Mouse (Mus musculus): ENCODE data around the gene Tjp2.
A peak's percentile ranks its signal among the peaks of the same experiment; 100 is the strongest.
"Not testable (repeated sequence)": the region's sequence is repeated elsewhere in the genome, so short reads cannot be mapped to it uniquely, and the experiment has no call there.

The Tjp2 gene

DNA sequence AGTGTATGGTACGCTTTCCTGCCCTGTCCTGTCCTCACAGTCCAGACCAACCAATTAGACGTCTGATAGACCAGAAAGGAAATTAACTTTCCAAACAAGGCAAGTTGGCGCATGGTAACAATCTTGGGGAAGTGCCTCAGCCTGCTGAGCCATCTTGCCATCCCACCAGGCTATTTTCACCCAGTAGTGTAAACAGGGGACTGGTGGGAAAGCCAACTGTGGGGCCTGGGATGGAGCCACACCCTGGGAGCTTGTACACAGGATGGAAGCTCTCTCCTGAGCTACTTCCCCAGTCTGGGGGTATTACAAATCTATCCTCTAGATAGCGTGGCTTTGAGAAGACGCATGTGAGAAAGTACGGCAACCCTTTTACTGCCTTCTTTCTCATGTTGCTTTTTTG lies 101.7 kb downstream of the Tjp2 start:
- DNase-seq (ENCODE audit: low spot score): no peak

- no peak for DNase-seq (ENCODE audit: low spot score)
Observed at GRCm38 (mm10) chr19:24122647-24123046, 102.2 kb downstream of the Tjp2 start.

GRCm38 (mm10) chr19:24120811-24121210 lies 104.0 kb downstream of the Tjp2 start:
- no peak for DNase-seq (ENCODE audit: low spot score)

DNA sequence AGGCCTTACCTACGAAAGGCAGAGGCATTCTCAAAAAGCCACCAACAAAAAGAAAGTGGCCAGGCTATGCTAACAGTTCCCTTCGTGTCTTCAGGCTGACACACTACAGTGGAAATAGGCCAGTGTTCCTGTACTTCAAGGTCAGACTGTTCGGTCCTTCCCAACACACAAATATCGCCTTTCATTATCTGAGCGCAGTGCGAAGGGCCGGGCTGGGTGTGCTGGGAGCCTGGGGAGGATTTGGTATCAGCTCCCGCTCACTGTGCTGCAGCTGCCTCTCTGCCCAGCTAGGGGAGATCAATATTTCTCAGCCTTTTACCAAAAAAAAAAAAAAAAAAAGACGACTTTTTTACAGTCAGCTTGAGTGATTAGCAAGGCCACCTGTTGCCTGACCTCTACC lies 106.1 kb downstream of the Tjp2 start:
- DNase-seq (ENCODE audit: low spot score): no peak

DNA sequence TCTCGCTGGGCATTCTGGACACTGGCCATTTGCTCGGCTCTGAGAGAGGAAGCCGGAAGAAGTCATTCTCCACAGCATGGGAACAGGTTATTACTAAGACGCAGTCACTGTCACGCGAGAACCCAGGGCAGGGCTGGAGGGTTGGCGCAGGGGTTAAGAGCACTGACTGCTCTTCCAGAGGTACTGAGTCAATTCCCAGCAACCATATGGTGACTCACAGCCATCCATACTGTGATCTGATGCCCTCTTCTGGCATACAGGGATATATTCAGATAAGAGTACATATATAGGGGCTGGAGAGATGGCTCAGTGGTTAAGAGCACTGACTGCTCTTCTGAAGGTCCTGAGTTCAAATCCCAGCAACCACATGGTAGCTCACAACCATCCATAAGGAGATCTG lies 113.2 kb downstream of the Tjp2 start:
- no peak for DNase-seq (ENCODE audit: low spot score)

- no peak for DNase-seq (ENCODE audit: low spot score)
Observed at GRCm38 (mm10) chr19:24107707-24108106, 117.1 kb downstream of the Tjp2 start.

DNA sequence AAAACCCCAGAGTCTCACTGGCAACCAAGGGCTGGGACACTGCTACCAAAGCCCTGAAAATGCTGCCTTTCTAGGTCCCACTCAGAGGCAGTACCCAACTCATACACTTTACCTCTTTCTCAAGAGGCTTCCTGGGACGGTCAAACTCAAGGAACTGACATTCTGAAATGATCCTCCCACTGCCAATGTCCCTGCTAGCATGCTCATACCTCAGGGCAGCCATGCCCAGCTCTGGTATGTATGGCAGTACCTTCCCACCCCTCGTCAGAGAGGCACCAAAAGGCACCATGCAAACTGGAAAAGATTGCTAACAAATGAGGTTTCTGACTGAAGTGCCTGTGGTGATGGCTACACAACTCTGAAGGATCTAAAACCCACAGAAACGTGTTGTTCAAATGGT lies 121.0 kb downstream of the Tjp2 start:
- DNase-seq (ENCODE audit: low spot score): no peak

GRCm38 (mm10) chr19:24102562-24103126 lies 122.2 kb downstream of the Tjp2 start:
- no peak for DNase-seq (ENCODE audit: low spot score)

DNA sequence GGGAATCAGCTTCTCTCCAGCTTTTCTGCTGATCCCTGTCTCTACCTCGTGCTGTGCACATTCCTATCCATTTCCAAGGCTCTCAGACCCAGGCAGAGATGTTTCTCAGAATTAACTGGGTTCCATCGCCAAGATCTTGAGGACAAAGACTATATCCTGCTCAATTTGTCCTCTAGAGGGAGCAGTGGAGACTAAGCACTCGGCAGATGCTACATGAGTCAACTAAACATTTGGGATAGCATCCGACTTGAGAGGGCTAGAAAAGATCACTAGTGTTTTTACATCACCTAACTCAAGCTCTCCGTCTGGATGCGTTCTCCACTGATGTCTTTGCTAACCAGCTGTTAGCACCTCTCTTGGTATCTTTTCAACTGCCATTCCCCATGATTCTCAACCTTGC lies 123.6 kb downstream of the Tjp2 start:
- peak; percentile 53 for DNase-seq (ENCODE audit: low spot score)

DNA sequence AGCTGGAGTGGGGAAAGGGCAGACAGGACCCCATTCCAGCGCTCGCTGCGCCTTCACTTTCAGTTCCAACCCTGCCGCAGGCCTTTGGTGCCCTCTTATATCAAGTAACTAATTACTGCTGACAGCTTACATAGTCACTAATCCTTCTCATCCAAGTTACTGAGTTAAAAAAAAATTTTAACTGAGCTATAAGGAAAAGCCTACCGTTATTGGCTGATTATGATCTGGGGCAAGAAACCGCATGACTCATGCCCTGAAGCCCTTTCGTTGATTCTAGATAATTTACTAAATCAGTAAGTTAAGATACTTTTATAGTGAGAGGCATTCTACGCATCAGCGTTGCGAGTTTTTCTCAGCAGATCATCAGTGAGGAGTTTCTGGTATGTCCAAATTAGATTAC lies 126.1 kb downstream of the Tjp2 start:
- no peak for DNase-seq (ENCODE audit: low spot score)

GRCm38 (mm10) chr19:24097666-24098455 lies 127.0 kb downstream of the Tjp2 start:
- DNase-seq (ENCODE audit: low spot score): no peak

DNA sequence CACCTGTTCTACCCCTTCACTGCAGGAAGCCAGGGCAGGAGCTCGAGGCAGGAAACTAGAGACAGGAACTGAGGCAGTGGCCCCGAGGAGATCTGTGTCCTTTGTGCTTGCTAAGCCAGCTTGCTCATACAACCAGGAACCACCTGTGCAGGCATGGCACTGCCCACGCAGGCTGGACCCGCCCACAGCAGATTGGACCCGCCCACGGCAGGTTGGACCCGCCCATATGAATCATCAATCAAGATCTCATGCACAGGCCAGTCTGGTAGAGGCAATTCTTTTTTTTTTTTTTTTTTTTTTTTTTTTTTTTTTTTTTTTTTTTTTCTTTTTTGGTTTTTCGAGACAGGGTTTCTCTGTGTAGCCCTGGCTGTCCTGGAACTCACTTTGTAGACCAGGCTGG lies 132.8 kb downstream of the Tjp2 start:
- DNase-seq (ENCODE audit: low spot score): not testable (repeated sequence)

DNA sequence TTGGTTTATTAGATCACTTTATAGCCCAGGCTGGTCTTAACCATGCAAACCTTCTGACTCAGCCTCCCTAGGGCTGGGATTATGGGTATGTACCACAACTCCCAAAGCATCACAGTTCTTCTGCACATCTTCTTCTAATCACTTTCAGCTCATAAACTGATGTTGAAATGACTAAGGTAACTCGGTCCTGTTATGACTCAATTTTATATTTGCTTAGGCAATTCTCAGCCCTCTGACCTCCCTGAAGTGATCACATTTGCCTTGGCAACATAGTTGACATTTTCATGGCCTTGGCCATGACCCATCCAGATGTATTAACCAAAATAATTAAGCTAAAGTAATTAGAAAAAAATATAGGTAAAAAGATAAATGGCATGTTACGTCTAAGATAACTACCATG lies 134.5 kb downstream of the Tjp2 start:
- no peak for DNase-seq (ENCODE audit: low spot score)

- DNase-seq (ENCODE audit: low spot score): no peak
Observed at GRCm38 (mm10) chr19:24085306-24085705, 139.5 kb downstream of the Tjp2 start.

DNA sequence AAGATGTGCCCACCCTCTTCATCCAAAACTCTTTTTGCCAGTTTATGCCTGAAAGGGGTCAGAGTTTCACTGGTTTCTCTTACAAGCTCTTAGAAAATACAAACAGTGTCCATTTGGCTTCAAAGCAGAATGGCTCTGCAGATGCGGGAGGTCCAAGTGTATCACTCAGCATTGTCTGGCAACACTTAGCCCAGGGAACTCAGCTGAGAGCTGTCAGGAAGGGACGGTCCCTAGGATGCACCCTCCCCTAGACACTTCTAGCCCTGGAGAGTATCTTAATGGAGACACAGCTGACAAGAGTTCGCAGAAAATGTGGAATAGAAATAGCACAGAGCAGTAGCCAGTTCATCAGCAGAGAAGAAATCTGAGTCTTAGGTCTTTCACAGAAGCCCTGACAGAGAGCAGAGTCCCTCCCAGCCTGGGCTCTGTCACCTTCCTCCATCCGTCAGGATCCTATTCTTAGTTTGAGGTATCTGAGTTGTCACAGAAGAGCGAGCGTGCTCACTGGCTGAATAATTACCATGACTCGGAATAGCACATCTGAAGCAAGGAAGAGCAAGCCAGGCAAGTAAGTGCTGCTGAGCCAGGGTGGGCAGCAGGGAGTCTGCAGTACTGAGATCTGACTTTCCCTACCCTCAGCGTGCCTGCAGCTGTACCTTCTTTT lies 144.3 kb downstream of the Tjp2 start:
- DNase-seq (ENCODE audit: low spot score): peak; percentile 4

DNA sequence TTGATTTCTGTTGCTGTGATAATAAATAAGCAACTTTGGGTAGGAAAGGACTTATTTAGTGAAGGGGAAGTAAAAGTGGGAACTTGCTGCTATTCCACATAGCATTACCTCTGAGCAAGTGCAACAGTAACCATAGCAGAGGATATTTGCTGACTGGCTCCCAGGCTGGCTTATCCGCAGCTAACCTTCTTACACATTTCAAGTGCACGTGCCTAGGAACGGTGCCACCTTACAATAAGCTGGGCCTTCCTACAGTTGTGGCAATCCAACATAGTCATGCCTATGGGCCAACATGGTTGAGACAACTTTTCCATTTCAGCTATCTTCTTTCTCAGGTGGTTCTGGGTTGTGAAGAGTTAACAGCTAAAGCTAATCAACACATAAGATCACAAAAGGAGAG lies 147.2 kb downstream of the Tjp2 start:
- DNase-seq (ENCODE audit: low spot score): no peak

DNA sequence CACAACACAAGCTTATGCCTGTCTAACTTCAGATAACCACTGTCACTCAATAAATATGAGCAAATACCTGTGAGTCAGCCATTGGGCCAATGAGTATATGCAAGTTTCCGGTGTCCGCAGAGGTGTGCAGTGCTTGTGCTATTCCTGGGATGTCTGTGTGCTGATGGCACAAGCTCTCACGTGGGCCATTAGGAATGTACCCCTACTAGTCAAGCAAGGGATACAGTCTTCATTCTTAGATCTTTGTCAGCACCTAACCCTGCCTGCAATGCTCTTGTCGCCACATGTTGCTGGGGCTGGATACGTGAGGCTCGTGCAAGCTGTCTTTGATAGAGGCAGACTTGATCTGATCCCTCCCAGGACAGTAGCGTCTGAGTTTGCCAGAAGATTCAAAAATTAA lies 148.3 kb downstream of the Tjp2 start:
- no peak for DNase-seq (ENCODE audit: low spot score)

DNA sequence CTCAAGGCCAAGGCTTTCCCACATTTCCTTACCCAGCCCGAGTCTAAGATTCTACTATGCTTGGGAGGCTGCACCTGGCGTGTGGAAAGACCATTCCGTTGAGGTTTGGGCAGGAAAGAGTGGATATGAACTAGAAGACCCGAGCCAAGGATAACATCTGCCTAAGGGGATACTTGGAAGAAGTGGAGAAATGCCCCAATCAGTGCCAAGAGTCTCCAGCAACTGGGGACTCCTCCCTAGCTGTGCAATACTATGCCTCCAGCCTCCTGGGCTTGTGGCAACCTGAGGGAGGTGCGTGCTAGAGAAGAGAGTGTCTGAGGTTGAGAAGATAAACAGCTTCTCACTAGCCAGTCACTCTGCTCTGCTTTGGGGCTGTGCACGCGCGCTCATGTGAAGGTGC lies 148.9 kb downstream of the Tjp2 start:
- DNase-seq (ENCODE audit: low spot score): no peak

- no peak for DNase-seq (ENCODE audit: low spot score)
Observed at GRCm38 (mm10) chr19:24073155-24073554, 151.7 kb downstream of the Tjp2 start.

- DNase-seq (ENCODE audit: low spot score): no peak
Observed at GRCm38 (mm10) chr19:24064348-24064895, 160.4 kb downstream of the Tjp2 start.

GRCm38 (mm10) chr19:24063585-24063984 lies 161.2 kb downstream of the Tjp2 start:
- DNase-seq (ENCODE audit: low spot score): no peak

DNA sequence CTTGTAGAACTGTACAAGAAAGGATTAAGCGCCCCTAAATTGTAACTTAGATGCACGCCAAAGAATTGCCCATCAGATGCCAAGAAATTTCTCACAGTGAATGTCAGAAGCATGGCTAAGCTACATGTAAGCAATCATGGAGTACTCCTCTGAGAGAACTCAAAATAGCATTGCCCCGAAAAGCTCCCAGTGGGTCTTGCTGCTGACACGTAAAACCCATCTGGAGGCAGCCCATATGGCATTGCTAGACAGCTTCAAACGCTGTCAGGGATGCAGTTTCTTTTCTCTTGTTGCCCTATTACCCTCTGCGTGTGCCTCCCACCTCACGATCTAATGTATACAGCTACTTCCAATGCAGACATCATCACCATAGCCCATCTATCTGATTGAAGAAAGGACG lies 166.0 kb downstream of the Tjp2 start:
- DNase-seq (ENCODE audit: low spot score): peak; percentile 4

DNA sequence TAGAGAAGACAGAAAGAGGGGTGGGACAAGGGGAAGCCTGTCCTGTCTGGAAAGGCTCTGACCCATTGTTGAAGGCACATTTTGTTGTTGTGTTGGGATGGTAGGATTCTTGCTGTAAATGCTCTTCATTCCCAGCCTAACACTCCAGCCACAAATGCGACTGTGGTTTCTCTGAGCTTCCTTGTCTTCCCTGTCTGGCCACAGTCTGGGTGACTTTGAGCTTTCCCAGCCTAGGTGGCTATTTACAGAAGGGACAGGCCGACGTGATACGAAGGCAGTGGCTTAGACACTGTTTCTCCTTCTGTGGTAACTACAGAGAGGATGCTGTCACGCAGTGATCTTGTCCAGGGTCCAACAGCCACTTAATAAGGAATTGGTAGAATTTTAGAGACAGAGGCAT lies 166.8 kb downstream of the Tjp2 start:
- no peak for DNase-seq (ENCODE audit: low spot score)

All from embryo, embryonic 10.5 days (tissue).